Mouse (Mus musculus) adrenal gland, postnatal 10 days (tissue): ENCODE measurements around the gene Fzr1. TPM values are rescaled to one million over a fixed set of nuclear protein-coding genes. Genes with fewer than 3 reads are reported as not detected.

Experiments
- DNase-seq: peaks from one replicate; pipeline ENCODE4 v3.0.0; 2021; ENCODE audit warnings: mixed read lengths
- microRNA-seq: library from miRNA; unstranded; fragments of <30 nt; microRNA quantifications from one replicate; pipeline ENCODE4 v1.2.0, GENCODE M21; 2021
- total RNA-seq, 2 experiments: library from RNA; stranded (reverse); gene quantifications; 2 replicates each; pipeline ENCODE4 v1.2.3; 2021

Fzr1 gene
- total RNA-seq, 2 experiments from 2014 or later, result 42.1 to 51.7 TPM

DNA sequence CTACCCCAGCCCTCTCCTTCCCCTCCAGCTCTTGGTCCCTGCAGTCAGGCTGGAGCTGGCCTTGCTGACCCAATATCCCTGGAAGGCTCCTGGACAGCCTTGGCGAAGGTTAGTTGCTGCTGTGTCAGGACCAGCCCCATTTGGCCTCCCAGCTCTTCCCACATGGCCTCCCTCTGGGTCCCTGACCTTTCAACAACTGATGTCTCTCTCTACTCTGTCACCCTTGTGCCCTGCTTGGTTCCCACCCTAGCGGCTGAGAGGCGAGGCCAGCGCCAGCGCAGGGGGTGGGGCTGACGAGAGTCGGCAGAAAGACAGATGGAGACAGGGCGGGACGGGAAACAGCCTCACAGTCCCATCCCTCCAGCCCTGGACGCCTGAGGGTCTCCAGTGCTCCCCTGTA, 49.9 kb downstream of the Fzr1 start, which contains the start of gene Tbxa2r:
Gene Tbxa2r (plus strand): TSS at position 346 of the 400 bp plus-strand sequence.
- DNase-seq, result peak; percentile 89

DNA sequence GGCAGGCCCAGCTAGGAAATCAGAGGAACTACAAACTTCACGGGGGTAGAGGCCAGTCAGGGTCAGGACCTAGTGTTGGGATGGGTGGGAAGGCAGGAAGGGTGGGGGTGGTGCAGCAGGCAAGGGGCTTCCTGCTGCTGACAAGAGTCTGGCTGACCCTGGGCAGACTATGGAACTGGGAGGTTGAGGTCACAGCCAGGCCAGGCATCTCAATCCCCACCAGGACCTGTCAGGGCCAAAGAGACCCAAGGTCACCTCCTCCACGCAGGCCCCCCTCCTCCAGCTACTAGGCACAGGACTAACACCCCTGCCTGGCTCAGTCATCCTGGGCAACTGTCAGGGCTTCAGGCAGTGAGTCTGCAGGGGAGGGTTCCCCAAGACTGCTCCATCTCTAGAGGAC, 50.4 kb downstream of the Fzr1 start:
- no peak for DNase-seq

DNA sequence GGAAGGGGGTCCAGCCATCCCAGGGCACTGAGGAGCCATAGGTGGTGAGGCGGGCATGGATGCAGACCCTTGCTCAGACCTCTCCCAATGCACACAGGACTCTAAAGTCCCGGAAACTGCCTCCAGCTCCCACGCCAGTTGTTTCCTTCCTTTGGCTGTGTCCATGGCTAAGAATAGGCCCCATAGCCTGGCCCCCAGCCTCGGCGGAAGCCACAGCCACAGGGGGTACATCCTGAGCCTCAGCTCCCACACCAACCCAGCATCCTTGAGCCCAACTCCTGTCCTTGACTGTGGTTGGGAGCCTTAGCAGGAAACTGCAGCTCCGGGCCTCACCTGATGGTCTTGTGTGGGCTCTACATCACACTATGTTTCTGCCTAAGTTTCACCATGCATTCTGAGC, 51.5 kb downstream of the Fzr1 start:
- peak; percentile 53 for DNase-seq

DNA sequence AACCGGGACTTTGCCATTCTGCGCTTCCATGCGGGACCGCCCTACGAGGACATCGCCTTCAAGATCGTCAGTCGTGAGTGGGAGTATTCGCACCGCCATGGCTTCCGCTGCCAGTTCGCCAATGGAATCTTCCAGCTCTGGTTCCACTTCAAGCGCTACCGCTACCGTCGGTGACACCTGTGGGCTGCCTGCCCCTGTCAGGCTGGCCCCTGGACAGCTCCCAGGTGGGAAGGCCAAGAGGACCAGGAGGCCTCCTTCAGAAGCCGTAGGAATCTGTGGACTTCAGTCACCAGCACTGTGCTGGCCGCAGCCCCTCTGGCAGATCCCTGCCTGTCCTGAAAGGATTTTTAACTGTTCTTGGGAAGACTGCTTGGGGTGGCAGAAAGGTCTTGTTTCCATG, 52.5 kb downstream of the Fzr1 start:
- DNase-seq, result no peak

DNA sequence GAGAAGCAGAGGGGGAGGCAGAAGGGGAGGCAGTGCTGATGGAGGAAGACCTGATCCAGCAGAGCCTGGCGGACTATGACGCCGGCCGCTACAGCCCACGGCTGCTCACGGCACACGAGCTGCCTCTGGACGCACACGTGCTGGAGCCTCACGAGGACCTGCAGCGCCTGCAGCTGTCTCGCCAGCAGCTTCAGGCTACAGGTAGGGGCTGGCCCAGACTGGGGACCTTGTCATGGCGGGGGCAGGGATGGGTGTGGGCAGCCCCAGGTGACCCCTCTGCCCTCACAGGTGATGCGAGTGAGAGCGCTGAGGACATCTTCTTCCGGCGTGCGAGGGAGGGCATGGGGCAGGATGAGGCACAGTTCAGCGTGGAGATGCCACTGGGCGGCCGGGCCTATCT, 53.1 kb downstream of the Fzr1 start:
- no peak for DNase-seq

DNA sequence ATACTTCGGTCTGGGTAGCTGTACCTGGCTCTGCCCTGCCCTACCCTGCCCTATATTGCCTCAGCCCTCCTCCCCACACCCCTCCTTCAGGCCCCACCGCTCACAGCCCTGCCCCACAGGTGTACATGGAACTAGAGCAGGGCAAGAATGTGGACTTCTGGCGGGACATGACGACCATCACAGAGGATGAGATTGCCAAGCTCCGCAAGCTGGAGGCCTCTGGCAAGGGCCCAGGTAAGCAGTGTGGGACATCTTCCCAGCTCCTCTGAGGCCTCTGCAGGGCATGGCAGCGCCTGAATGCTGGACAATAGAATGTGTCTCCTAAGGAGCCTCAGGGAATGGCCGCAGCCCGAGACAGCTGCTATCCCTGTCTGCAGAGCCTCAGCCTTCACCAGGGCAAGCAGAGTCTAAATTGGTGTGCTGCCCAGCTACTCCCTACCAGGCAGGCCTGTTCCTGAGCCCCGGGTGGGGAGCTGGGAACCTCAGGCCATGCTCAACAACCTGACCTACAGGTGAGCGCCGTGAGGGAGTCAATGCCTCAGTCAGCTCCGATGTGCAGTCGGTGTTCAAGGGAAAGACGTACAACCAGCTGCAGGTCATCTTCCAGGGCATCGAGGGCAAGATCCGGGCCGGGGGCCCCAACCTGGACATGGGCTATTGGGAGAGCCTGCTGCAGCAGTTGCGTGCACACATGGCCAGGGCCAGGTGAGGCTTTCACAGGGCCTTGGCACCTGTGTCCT, 54.4 kb downstream of the Fzr1 start:
- no peak for DNase-seq

GRCm38 (mm10) chr10:81323141-81323775, 55.1 kb downstream of the Fzr1 start:
- no peak for DNase-seq

DNA sequence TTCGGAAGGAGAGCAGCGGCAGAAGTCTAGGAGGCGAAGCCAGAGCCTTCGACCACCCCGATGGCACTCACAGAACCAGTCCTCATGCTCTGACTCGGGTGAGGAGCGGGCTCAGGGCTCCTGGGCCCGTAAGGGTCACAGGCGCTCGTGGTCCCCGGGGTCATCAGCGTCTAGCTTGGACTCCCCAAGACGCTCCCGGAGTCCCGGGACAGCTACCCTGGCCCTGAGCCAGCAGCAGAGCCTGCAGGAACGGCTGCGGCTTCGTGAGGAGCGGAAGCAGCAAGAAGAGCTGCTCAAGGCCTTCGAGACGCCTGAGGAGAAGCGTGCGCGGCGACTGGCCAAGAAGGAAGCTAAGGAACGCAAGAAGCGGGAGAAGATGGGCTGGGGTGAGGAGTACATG, 55.9 kb downstream of the Fzr1 start:
- DNase-seq, result no peak

- DNase-seq, result no peak
Observed at GRCm38 (mm10) chr10:81321436-81321835, 56.9 kb downstream of the Fzr1 start.

DNA sequence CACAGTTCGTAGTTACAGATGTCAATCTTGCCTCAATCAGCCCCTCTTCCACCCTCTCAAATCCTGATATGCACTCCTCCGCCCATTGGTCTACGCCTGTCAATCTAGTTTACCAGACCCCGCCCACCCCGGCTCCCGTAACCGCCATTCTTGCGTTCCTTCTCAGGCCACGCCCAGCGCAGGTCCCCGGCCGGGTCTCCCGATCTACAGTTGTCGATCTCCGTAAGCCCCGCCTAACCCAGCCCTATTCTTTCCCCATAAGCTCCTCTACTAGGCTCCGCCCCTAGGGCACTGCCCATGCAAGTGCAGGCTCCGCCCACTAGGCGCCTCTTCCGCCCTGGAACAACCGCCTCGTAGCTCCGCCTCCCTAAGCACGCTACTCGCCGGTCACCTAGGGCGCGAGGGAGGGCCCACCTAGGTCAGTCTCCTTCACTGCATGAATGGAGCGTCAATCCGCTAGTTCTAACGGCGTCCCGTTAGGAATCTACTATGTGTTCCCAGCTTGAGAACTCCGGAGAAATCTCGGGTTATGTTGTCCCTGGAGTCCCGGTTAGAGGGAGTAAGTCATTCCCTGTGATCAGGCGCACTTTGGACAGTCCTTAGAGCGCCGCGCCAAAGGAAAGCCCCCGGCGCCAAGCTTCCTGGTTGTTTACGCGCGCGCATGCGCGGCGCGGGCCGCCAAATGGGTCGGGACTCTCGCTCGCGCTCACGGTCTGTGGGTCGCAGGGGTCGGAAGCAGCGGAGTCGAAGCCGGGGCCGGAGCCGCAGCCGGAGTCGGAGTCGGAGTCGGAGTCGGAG, 57.6 kb downstream of the Fzr1 start, which contains the start of gene Cactin:
Gene Cactin (plus strand): TSS at position 554 of the 798 bp plus-strand sequence.
- DNase-seq, result peak; percentile 99

DNA sequence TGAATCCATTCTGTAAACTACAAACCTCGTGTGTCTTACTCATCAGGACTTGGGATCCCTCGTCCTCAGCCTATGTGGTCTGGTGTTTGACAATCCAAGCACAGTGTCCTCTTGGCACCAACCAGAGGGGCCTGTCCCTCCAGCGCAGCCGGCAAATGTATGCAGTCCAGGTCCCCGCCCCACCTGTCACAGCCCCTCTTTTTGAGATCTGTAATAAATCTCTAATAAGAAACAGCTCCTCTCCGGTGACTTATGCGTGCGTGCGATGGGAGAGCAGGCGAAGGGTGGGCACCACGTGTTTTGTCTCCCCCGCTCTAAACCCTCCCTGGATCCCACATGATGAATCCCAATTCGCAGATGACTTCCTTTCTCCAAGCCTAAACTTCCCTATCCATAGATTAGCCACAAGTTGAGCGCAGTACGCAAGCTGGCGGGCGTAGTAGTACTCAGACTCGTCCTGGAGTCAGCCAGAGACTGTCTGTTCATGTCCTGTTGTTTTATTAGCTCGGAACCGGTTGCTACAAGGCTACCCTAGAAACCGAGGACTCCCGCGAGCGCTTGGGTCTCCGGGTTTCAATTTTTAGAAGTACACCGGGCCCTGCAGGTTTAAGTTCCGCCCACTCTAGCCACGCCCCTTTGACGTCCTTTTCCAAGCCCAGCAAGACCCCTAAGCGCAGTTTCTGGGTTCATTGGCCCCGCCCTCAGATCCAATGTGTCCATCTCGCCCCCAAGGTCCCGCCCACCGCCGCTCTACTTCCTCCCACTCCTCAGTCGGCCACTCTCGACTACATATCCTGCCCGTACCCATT, 58.4 kb downstream of the Fzr1 start:
- DNase-seq, result peak; percentile 55

DNA sequence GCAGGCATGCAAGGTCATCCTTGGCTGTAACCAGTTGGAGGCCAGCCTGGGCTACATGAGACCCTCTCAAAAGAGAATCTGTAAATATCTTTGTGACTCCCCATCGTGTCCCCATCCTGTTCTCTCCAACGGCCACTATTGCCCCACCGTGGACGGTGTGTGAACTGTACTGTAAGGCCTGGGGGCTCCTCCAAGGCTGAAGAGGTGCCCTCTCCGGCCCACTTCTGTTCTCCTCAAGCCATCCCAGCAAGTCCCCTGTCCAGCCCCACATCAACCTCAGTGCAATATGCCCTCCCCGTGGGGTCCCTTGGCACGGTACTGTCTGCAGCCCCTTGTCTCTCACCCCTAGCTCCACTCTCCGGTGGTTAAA, 59.0 kb downstream of the Fzr1 start:
- peak; percentile 45 for DNase-seq

- DNase-seq, result peak; percentile 85
Observed at GRCm38 (mm10) chr10:81318589-81319329, 59.6 kb downstream of the Fzr1 start.

GRCm38 (mm10) chr10:81317273-81317672, 61.0 kb downstream of the Fzr1 start:
- DNase-seq, result peak; percentile 87

DNA sequence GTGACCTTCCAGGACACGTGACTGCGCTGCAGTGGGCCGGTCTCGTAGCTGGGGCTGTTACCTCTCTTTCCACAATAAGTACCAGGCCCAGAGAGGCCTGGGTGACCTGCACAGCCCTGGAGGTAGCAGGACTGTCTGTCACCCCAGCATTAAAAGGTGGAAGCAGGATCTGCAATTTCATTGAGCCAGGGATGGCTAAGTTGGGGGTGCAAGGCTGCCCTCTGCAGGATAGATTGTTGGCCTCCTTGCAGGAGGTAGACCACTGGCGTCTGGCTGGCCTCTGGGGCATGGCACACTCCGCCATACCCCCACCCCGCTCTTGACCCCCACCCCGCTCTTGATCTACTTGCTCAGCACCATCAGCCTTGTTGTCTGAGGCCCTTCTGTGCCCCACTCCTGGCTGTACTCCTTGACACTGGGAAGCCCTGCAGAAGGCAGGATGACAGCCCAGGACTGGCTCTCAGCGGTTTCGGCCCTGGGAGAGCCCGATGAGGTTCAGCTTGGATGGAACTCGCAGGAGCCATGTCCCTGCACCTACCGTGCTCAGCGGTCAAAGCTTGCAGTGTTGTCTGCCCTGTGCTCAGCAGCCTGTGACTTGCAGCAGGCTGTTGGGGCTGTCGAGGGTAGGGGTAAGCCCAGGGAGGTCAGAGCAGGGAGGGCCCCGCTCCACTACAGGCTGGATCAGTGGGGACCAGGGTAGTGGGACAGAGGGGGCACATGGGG, 61.8 kb downstream of the Fzr1 start:
- peak; percentile 62 for DNase-seq

Small RNA genes within 50 kb of the gene (microRNA-seq; reads per million reads assigned to microRNA genes)
- not detected for gene Mir1191b
- not detected for gene Mir6913

Other genes with a start within 250 kb of the Fzr1 start
- 10 to 100 TPM; 61.1 to 66.6 TPM for gene Zbtb7a, start 243.3 kb downstream of the Fzr1 start, total RNA-seq
- 10 to 100 TPM; 25.8 to 26.5 TPM for gene Pias4, start 210.6 kb downstream of the Fzr1 start, total RNA-seq
- 1,000 to 10,000 TPM; 1,466 to 1,521 TPM for gene Eef2, start 201.9 kb downstream of the Fzr1 start, total RNA-seq
- gene Dapk3, start 195.5 kb downstream of the Fzr1 start, total RNA-seq, result 10 to 100 TPM; 55.3 to 55.6 TPM
- not detected for gene 4930442H23Rik, start 194.7 kb downstream of the Fzr1 start, total RNA-seq
- gene Nmrk2, start 176.5 kb downstream of the Fzr1 start, total RNA-seq, result 1 to 10 TPM in 1 of 2 experiments, under 1 TPM in 1; 0.15 to 4.9 TPM
- gene Atcay, start 147.7 kb downstream of the Fzr1 start, total RNA-seq, result 1 to 10 TPM; 2.5 to 4.6 TPM
- gene Zfr2, start 145.4 kb downstream of the Fzr1 start, total RNA-seq, result 10 to 100 TPM in 1 of 2 experiments, 1 to 10 TPM in 1; 7.4 to 11.9 TPM
- gene Matk, start 125.6 kb downstream of the Fzr1 start, total RNA-seq, result 1 to 10 TPM; 1.8 to 2.1 TPM
- gene Mrpl54, start 111.6 kb downstream of the Fzr1 start, total RNA-seq, result 100 to 1,000 TPM; 109 to 111 TPM
- 10 to 100 TPM; 79.8 to 83.8 TPM for gene Apba3, start 111.6 kb downstream of the Fzr1 start, total RNA-seq
- 1 to 10 TPM; 1.9 to 3.0 TPM for gene Tjp3, start 86.9 kb downstream of the Fzr1 start, total RNA-seq
- gene Pip5k1c, start 85.6 kb downstream of the Fzr1 start, total RNA-seq, result 10 to 100 TPM; 39.2 to 48.9 TPM
- gene Cactin, start 57.4 kb downstream of the Fzr1 start, total RNA-seq, result 10 to 100 TPM; 29.4 to 35.4 TPM
- 10 to 100 TPM; 24.5 to 31.8 TPM for gene Tbxa2r, start 49.8 kb downstream of the Fzr1 start, total RNA-seq
- 1 to 10 TPM; 3.6 to 4.0 TPM for gene Gipc3, start 35.2 kb downstream of the Fzr1 start, total RNA-seq
- gene Hmg20b, start 28.0 kb downstream of the Fzr1 start, total RNA-seq, result 10 to 100 TPM; 81.2 to 97.5 TPM
- 10 to 100 TPM; 17.8 to 22.8 TPM for gene Mfsd12, start 21.0 kb downstream of the Fzr1 start, total RNA-seq
- gene 4930404N11Rik, start 12.7 kb downstream of the Fzr1 start, total RNA-seq, result 1 to 10 TPM; 1.1 to 2.3 TPM
- 10 to 100 TPM; 52.8 to 54.2 TPM for gene Dohh, start 5.9 kb upstream of the Fzr1 start, total RNA-seq
- 1 to 10 TPM; 1.1 to 1.6 TPM for gene Gm48551, start 6.0 kb upstream of the Fzr1 start, total RNA-seq
- 1 to 10 TPM in 1 of 2 experiments, under 1 TPM in 1; 0.45 to 1.9 TPM for gene Gm48552, start 10.5 kb upstream of the Fzr1 start, total RNA-seq
- 1 to 10 TPM; 1.2 to 1.6 TPM for gene Smim24, start 14.5 kb upstream of the Fzr1 start, total RNA-seq
- 100 to 1,000 TPM in 1 of 2 experiments, 10 to 100 TPM in 1; 99.9 to 129 TPM for gene Nfic, start 77.1 kb upstream of the Fzr1 start, total RNA-seq
- 1 to 10 TPM in 1 of 2 experiments, under 1 TPM in 1; 0.84 to 2.2 TPM for gene Celf5, start 104.2 kb upstream of the Fzr1 start, total RNA-seq
- gene Ncln, start 117.9 kb upstream of the Fzr1 start, total RNA-seq, result 10 to 100 TPM; 90.9 to 93.8 TPM
- 1 to 10 TPM; 2.9 TPM for gene S1pr4, start 121.6 kb upstream of the Fzr1 start, total RNA-seq
- 1 to 10 TPM in 1 of 2 experiments, under 1 TPM in 1; 0.66 to 1.1 TPM for gene Gna15, start 145.7 kb upstream of the Fzr1 start, total RNA-seq
- gene Gna11, start 166.7 kb upstream of the Fzr1 start, total RNA-seq, result 10 to 100 TPM; 63.8 to 72.7 TPM
- 100 to 1,000 TPM; 541 to 611 TPM for gene Aes, start 181.0 kb upstream of the Fzr1 start, total RNA-seq
- 10 to 100 TPM; 10.9 to 18.1 TPM for gene Tle2, start 196.0 kb upstream of the Fzr1 start, total RNA-seq
- 10 to 100 TPM in 1 of 2 experiments, 1 to 10 TPM in 1; 8.7 to 10.8 TPM for gene Tle6, start 222.6 kb upstream of the Fzr1 start, total RNA-seq
- 1 to 10 TPM; 1.1 to 1.8 TPM for gene BC025920, start 227.8 kb upstream of the Fzr1 start, total RNA-seq
- gene Sirt6, start 249.3 kb upstream of the Fzr1 start, total RNA-seq, result 10 to 100 TPM; 17.3 to 24.7 TPM